ENCODE assay signal across 34 mouse cellular contexts in genomic region chr5:91176397-91176796, GRCm38 (mm10). TPM values are rescaled to one million over a fixed set of nuclear protein-coding genes. Genes with fewer than 3 reads are reported as not detected.
"Had no signal": no experiment of that assay in that cellular context is flagged by ENCODE, and none has a peak within 500 bp of the region (broad histone marks: within the 10 kb centered on the region; RNA-seq: fewer than 3 reads in every experiment).

No protein-coding gene starts in this region.

- DNase-seq: left cerebral cortex, postnatal 4 days; liver; liver, embryonic 13.5 days; liver, postnatal 0 days; lung, adult 18-20 months; lung, adult 2 months; lung, embryonic 14.5 days; lung, postnatal 10 days; lung, postnatal 14 days; lung, postnatal 36 days; lung, postnatal 4 days; midbrain, embryonic 14.5 days had no signal

- H3K4me2 ChIP-seq: limb, embryonic 12.5 days; limb, embryonic 13.5 days; limb, embryonic 15.5 days; liver, embryonic 11.5 days; liver, embryonic 12.5 days; liver, embryonic 13.5 days; liver, embryonic 15.5 days; lung, embryonic 14.5 days; lung, embryonic 15.5 days; midbrain, embryonic 11.5 days; midbrain, embryonic 12.5 days; midbrain, embryonic 13.5 days; midbrain, embryonic 15.5 days had no signal

- H3K27me3 ChIP-seq: limb, embryonic 12.5 days; limb, embryonic 13.5 days; limb, embryonic 15.5 days; liver, embryonic 12.5 days; liver, embryonic 13.5 days; liver, embryonic 15.5 days; lung, embryonic 15.5 days; megakaryocyte, embryonic 14.5 days; midbrain, embryonic 12.5 days; midbrain, embryonic 13.5 days; midbrain, embryonic 15.5 days had no signal

- H3K4me3 ChIP-seq: limb, embryonic 10.5 days; limb, embryonic 12.5 days; limb, embryonic 13.5 days; limb, embryonic 15.5 days; liver, embryonic 12.5 days; liver, embryonic 13.5 days; liver, embryonic 15.5 days; lung, embryonic 15.5 days; megakaryocyte, embryonic 14.5 days; midbrain, embryonic 10.5 days; midbrain, embryonic 12.5 days; midbrain, embryonic 13.5 days; midbrain, embryonic 15.5 days; myocyte had no signal

- H3K4me1 ChIP-seq: limb, embryonic 10.5 days; limb, embryonic 12.5 days; limb, embryonic 13.5 days; limb, embryonic 15.5 days; liver, embryonic 12.5 days; liver, embryonic 13.5 days; liver, embryonic 15.5 days; lung, embryonic 15.5 days; megakaryocyte, embryonic 14.5 days; midbrain, embryonic 10.5 days; midbrain, embryonic 12.5 days; midbrain, embryonic 13.5 days; midbrain, embryonic 15.5 days had no signal

- ATAC-seq: liver, embryonic 12.5 days; liver, postnatal 0 days; lung, postnatal 0 days; midbrain, embryonic 13.5 days; midbrain, embryonic 15.5 days; midbrain, embryonic 16.5 days had no signal

- H3K9ac ChIP-seq: limb, embryonic 12.5 days; limb, embryonic 13.5 days; limb, embryonic 15.5 days; liver, embryonic 12.5 days; liver, embryonic 13.5 days; liver, embryonic 14.5 days; liver, embryonic 15.5 days; liver, postnatal 0 days; lung, embryonic 14.5 days; lung, embryonic 15.5 days; midbrain, embryonic 12.5 days; midbrain, embryonic 13.5 days; midbrain, embryonic 15.5 days had no signal

- H3K27ac ChIP-seq: limb, embryonic 10.5 days; limb, embryonic 12.5 days; limb, embryonic 13.5 days; limb, embryonic 15.5 days; liver, embryonic 12.5 days; liver, embryonic 13.5 days; liver, embryonic 14.5 days; liver, embryonic 15.5 days; lung, embryonic 15.5 days; macrophage; midbrain, embryonic 10.5 days; midbrain, embryonic 12.5 days; midbrain, embryonic 13.5 days; midbrain, embryonic 15.5 days had no signal

- H3K9me3 ChIP-seq: limb, embryonic 10.5 days; limb, embryonic 12.5 days; limb, embryonic 13.5 days; limb, embryonic 15.5 days; liver, embryonic 12.5 days; liver, embryonic 13.5 days; liver, embryonic 15.5 days; lung, embryonic 15.5 days; megakaryocyte, embryonic 14.5 days; midbrain, embryonic 10.5 days; midbrain, embryonic 12.5 days; midbrain, embryonic 13.5 days; midbrain, embryonic 15.5 days had no signal

- H3K36me3 ChIP-seq: limb, embryonic 10.5 days; limb, embryonic 12.5 days; limb, embryonic 13.5 days; limb, embryonic 15.5 days; liver, embryonic 12.5 days; liver, embryonic 13.5 days; liver, embryonic 15.5 days; lung, embryonic 15.5 days; midbrain, embryonic 10.5 days; midbrain, embryonic 12.5 days; midbrain, embryonic 13.5 days; midbrain, embryonic 15.5 days had no signal

RNA-seq across cellular contexts. Expression of gene Areg, which starts 37.0 kb away (rescaled TPM):
- polyA plus RNA-seq: limb, embryonic 10.5 days; limb, embryonic 11.5 days; liver, adult 2 months; liver, embryonic 11.5 days; liver, embryonic 12.5 days; liver, embryonic 13.5 days; liver, embryonic 14.5 days; liver, embryonic 15.5 days; liver, embryonic 16.5 days; liver, postnatal 0 days; macrophage; midbrain, embryonic 10.5 days; midbrain, embryonic 11.5 days; midbrain, embryonic 12.5 days; midbrain, embryonic 13.5 days; midbrain, embryonic 14.5 days had no signal
